Mouse (Mus musculus) 3134 (cell line): ENCODE results near the gene Arpc2.
A peak's percentile ranks its signal among the peaks of the same experiment; 100 is the strongest.
"Not testable (repeated sequence)": the region's sequence is repeated elsewhere in the genome, so short reads cannot be mapped to it uniquely, and the experiment has no call there.

Experiments
- DNase-seq: peaks from one replicate; pipeline ENCODE4 v3.0.0-alpha.2; 2011; ENCODE audit warnings: low spot score; ENCODE audit not compliant: insufficient read length; ENCODE audit errors: extremely low read depth

Arpc2 gene

DNA sequence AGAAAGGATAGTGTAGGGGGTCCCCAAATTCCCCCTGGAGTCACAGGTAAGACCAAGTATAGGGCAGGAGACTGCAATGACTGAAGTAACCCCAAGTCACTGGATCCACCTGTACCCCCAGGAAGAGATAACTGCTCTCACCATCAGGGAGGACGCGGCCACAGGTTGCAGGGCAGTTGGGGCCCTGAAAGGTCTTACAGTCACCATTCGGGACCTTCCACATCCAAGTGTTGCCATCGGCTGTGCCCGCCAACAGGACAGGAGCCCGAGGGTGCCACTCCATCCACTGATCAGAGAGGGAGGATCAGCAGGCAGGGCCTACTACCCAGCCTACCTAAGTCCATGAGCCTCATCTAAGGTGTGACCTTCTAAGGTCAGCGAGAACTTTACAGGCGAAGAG lies 46.0 kb downstream of the Arpc2 start:
- no peak for DNase-seq

- DNase-seq: no peak
These were observed 47.2 kb downstream of the Arpc2 start for GRCm38 (mm10) chr1:74282896-74283625.

- no peak for DNase-seq
These were observed 48.0 kb downstream of the Arpc2 start for GRCm38 (mm10) chr1:74283686-74284463.

DNA sequence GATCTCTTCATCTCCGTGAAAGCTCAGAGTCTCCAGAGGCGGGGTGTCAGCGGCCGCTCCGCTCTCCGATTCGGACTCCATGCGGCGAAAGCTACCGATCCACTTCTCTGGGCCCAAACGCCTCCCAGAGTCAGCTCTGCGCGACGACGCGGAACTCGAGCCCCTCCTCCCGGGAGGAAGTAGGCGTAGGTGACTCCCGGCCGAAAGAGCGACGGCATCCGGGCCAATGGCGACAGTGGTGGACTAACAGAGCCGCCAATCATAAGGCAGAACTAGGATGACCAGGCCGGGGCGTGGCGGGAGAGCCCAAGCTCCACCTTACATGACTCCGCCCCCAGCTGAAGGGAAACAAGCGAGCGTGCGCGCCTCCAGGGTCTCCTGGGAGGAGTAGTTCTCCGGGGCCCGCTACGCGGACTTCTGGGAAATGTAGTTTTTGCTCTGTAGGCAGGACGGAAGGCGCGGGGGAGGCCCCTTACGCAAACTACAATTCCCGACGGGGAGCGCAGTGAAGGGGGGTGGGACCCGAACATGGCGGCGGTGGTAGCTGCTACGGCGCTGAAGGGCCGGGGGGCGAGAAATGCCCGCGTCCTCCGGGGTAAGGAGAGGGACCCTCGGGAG lies 48.8 kb downstream of the Arpc2 start, which contains the start of the genes Aamp and Pnkd:
TSS of gene Aamp (minus strand) at position 196 of the 618 bp plus-strand sequence.
TSS of gene Pnkd (plus strand) at position 388 of the 618 bp plus-strand sequence.
- peak; percentile 99 for DNase-seq

- DNase-seq: no peak
These were observed 49.5 kb downstream of the Arpc2 start for GRCm38 (mm10) chr1:74285212-74286010.

GRCm38 (mm10) chr1:74286869-74287607 lies 51.2 kb downstream of the Arpc2 start:
- not testable (repeated sequence) for DNase-seq

DNA sequence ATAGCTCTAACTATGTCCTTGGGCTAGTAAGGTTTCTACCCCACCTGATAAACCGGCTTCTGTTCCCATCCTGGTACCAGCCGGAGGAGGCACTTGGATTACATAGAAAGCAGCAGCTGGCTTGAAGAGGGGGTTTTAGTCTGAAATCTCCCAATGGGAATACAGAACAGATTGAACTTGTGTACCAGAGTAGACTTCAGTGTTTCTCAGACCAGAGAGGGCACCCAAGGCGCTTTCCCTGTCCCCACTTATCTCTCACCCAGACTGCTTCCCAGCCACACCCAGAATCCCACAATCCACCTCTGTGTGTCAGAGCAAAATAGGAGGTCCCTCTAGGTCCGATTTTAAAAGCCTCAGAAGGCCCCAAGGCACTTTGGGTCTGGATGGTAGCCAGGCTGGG lies 52.4 kb downstream of the Arpc2 start:
- DNase-seq: no peak

- DNase-seq: no peak
These were observed 53.4 kb downstream of the Arpc2 start for GRCm38 (mm10) chr1:74289248-74289647.

DNA sequence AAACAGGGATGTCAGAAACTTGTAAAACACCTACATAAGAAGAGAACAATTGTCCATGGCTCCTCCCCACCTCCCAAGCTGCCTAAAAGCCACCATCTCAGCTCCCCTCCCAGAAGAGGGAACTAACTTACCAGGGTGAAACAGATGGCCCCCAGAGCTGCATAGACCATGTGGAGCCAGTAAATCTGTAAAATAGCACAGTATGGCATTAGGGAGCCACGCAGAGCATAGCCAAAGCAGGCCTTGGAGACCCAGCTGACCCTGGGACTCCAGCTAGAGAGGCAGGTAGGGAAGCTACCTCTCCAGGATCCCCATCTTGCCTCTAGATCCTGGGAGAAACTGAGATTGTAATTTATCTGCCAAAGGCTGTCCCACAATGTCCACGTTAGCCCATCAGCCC lies 53.9 kb downstream of the Arpc2 start:
- no peak for DNase-seq

- no peak for DNase-seq
These were observed 54.3 kb downstream of the Arpc2 start for GRCm38 (mm10) chr1:74290141-74290540.

DNA sequence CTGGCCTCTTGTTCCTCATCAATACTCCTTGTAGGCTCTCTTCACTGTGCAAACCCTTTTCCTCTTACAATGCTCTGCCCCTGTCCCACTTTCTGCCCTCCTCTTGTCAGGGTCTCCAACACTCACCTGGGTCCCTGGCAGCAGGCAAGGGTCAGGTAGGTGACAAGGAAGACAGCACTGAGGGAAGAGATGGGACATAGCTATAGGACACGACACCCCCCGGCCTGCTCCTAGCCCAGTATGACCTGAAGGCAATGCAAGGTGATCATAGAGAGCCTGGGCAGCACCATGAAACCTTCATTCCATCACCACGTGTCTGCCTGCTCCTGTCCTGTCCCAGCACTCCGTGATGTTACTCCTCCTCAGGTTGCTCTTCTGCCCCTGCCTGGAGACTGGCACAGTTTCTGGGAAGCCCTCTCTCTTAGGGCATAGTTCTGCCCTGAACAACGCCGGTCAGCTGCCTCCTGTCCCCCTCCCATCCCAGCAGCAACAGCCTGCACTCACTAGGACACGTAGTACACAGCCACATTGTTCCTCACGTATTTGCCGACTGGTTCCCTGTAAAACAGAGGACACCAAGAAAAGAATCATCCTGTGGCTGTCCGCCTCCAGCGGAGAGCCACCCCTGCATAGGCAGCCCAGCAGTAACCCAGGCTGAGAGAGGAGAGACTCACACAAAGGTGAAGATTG lies 56.6 kb downstream of the Arpc2 start:
- DNase-seq: no peak

DNA sequence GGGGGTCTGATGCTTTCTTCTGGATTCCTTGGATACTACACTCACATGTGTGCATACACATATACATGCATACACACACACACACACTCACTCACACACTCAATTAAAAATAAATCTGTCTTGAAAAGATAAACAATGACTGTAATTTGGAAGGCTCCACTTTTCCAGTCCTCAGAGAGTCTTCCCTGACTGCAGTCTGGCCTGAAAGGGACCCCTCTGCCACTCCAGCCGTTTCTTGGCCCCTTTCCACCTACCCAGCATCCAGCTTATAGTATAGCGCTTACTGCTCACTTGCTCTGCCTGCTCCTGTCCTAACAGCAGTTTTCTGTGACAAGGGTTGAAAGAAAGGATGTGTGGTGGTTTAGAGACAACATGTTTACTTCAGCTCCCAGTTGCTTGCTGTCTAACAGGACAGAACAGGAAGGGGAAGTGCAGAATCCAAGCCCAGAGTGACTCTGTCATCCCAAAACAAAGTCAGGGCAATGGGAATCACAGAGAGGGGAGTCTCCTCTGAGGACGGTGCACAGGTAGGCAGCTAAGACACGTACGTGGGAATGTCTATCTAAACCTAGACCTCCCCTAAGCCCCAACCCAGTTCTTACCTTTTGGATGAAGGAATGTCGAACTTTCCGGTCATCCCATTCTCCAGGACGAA lies 57.5 kb downstream of the Arpc2 start:
- DNase-seq: no peak

DNA sequence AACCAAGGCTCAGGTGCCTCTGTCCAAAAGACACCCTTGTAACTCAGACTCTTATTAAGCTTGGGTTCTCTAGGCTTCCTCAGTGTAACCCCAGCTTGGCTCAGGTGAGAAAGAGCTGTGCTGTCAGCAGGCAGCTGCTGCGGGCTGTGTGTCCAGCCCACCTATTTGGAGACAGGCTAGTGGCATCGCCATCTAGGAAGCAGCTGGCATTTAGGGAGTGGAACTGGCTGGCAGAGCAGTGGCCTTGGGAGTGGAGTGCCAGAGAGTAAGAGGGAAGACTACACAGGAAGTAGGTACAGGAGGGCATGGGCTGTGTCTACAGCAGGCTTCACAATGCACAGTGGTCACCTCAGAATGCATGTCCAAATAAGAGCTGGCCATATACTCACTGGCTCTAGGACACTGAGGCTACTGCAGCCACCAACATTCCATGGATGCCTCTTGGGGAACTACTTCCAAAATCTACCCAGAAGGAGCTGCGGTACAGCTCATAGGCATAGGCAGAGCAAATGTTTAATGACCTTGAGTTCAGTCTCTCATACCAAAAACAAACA lies 58.3 kb downstream of the Arpc2 start:
- DNase-seq: no peak

- DNase-seq: no peak
These were observed 59.0 kb downstream of the Arpc2 start for GRCm38 (mm10) chr1:74294733-74295455.

DNA sequence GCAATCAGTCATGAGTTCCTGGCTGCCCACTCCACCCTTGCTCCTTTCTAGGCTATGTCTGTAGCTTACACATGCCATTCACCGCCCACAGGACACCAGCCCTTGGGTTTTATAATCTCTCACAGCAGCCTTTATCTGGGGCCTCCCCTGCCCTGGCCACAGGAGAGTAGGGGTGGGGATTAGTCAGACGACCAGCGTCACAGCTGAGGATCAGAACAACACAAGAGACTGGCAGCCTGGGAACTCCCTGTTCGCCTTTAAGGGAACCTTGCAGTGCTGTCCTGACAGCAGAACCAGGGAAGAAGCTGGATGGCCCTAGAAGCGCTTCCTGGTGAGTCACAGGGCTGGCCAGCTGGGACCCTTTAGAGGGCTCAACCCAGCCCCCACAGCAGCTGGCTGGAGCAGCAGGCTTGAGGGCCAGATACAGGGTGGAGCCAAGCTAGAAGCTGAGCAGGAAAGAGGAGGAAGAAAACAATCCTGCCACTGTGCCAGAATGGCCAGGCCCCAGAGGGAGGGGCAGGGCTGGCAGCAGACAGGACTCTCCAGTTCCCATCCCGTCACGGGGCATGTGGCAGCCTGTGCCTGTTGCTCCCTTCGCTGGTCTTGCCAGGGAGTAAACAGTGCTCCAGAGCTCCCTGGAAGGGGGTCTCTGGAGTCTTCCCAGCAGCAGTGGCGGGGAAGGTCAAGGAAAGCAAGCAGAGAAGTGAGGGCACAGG lies 59.7 kb downstream of the Arpc2 start:
- peak; percentile 95 for DNase-seq

DNA sequence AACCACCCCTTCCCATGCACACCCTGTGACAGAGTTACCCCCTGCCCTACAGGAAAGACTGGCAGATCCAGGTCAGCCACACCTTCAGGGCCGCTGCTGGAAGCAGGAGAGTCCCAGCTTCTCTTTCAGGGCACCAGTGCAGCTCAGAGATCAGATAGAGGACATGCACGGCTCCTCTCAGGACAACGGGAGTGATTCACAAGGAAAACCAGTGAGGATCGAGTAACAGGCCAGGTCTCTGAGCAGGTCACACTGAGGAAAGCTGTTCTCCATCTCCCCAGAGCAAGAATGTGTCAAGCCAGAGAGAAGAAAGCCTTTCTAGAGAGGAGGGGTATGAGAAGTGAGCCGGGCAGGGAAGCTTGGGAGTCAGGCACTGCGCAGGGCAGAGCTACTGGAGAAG lies 60.6 kb downstream of the Arpc2 start:
- DNase-seq: no peak

DNA sequence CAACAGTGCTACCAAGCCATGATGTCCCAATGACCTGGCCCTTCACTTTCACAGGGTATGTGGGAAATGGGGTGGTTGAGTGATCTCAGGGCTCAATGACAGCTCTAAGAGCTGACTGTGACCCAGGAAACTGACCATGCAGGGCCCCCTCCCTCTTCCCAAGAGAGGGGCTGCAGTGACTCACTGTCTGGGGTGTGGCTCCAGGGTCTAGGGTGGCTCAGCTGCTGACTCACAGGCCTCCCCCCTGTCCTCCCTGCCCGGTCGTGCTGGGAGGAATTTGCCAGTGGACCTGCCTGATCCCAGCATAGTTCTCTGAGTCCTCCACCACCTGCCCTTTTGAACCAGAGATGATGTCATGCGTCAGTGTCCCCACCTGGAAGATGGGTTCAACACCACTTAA lies 61.4 kb downstream of the Arpc2 start:
- DNase-seq: peak; percentile 72
